Mouse (Mus musculus): ENCODE data around the gene Lpp. TPM values are rescaled to one million over a fixed set of nuclear protein-coding genes. Genes with fewer than 3 reads are reported as not detected.

The Lpp gene
- polyA plus RNA-seq, 1 experiment from 2014 or later: 14.4 TPM

DNA sequence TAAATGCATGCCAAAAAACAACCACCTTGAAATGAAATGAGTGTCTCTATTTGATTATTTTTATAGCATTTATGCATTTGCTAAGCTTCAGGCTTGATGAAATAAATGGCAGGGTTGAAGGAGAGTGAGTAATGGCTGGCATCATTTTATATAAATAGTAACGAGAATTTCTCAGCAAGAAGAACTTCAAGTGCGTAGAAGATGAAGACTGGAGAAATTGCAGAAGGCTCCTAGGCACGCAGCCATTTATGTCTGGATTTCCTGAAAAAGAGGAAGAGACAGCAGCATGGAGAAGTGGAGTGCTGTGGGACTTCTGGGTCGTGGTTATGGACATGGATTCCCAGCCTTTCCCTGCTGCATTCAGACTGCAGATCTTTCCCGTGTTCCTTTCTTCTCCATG is 259.7 kb downstream of the Lpp start:
- ATAC-seq (ENCODE audit: low FRiP score) (no peak), DNase-seq (ENCODE audit: low spot score, missing footprints) (peak; percentile 44)
- H3K4me1 ChIP-seq (ENCODE audit: control insufficient read depth, insufficient read depth, low read length): no peaks in the 10 kb centered on the region
- no peaks in the 10 kb centered on the region for H3K9me3 ChIP-seq (ENCODE audit: control insufficient read depth, low read length)
- no peaks in the 10 kb centered on the region for H3K36me3 ChIP-seq (ENCODE audit: control insufficient read depth, insufficient read depth, low read length)
- WGBS: 87% methylated on average over 5 of the region's 5 CpGs
- H3K9ac ChIP-seq (ENCODE audit: low read length): no peak overlapping the region
- no peak overlapping the region for H3K4me3 ChIP-seq (ENCODE audit: low read depth, low read length)
- 0 out of 2 replicates have a peak, but pooled peaks cover 3% of the 10 kb centered on the region for H3K27me3 ChIP-seq (ENCODE audit: control insufficient read depth, insufficient read depth, low read length)
- no peak overlapping the region for H3K27ac ChIP-seq (ENCODE audit: low read depth, low read length)
- H3K4me2 ChIP-seq: no peak overlapping the region

DNA sequence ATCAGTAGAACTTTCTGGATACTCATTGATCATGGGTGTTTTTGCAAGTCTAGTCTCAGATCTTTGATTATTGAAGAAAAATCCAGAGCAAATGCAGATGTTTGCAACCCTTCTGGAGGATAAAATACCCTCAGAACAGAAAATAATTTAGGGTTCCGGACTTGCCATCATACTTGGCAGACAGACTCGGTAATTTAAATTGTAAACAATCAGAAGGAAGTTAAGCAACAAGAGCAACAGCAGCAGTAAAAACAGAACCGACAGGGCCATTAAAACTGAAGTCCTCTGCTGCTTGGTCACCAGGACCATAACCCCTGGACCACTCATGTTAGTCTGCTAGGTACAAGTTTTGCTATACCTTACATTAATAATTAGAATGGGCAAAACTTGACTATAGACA is 261.8 kb downstream of the Lpp start:
- DNase-seq (ENCODE audit: low spot score, missing footprints): no peak
- no peaks in the 10 kb centered on the region for H3K9me3 ChIP-seq (ENCODE audit: control insufficient read depth, low read length)
- no peaks in the 10 kb centered on the region for H3K36me3 ChIP-seq (ENCODE audit: control insufficient read depth, insufficient read depth, low read length)
- no peak overlapping the region for H3K9ac ChIP-seq (ENCODE audit: low read length)
- no peak overlapping the region for H3K4me3 ChIP-seq (ENCODE audit: low read depth, low read length)
- no peak for ATAC-seq (ENCODE audit: low FRiP score)
- H3K27ac ChIP-seq (ENCODE audit: low read depth, low read length): no peak overlapping the region
- no peaks in the 10 kb centered on the region for H3K4me1 ChIP-seq (ENCODE audit: control insufficient read depth, insufficient read depth, low read length)
- H3K27me3 ChIP-seq (ENCODE audit: control insufficient read depth, insufficient read depth, low read length): 0 out of 2 replicates have a peak, but pooled peaks cover 3% of the 10 kb centered on the region
- no peak overlapping the region for H3K4me2 ChIP-seq
- 83% methylated on average over 3 of the region's 3 CpGs for WGBS

DNA sequence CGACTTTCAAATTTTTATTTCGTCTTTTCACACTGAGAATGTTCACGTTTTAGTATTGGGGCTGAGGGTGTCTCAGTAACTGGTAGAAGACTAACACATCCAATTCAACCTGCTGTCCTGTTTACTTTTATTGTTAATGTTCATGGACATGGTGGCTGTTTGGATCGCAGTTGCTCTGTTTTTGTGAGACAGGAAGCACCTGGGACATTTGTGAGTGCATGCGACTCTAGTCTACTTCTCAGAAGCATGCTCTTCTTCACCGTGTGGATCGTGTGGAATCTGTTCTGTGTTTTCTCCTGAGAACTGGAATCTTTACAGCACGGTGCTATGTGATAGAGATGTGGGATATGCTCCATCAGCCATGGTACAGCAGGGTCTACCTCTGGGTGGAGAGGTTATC is 262.7 kb downstream of the Lpp start:
- no peak overlapping the region for H3K27ac ChIP-seq (ENCODE audit: low read depth, low read length)
- no peak for ATAC-seq (ENCODE audit: low FRiP score)
- 0 out of 2 replicates have a peak, but pooled peaks cover 3% of the 10 kb centered on the region for H3K27me3 ChIP-seq (ENCODE audit: control insufficient read depth, insufficient read depth, low read length)
- no peak overlapping the region for H3K4me3 ChIP-seq (ENCODE audit: low read depth, low read length)
- no peaks in the 10 kb centered on the region for H3K4me1 ChIP-seq (ENCODE audit: control insufficient read depth, insufficient read depth, low read length)
- H3K4me2 ChIP-seq: no peak overlapping the region
- H3K36me3 ChIP-seq (ENCODE audit: control insufficient read depth, insufficient read depth, low read length): no peaks in the 10 kb centered on the region
- H3K9me3 ChIP-seq (ENCODE audit: control insufficient read depth, low read length): no peaks in the 10 kb centered on the region
- 93% methylated on average over 8 of the region's 8 CpGs for WGBS
- DNase-seq (ENCODE audit: low spot score, missing footprints): no peak
- no peak overlapping the region for H3K9ac ChIP-seq (ENCODE audit: low read length)

DNA sequence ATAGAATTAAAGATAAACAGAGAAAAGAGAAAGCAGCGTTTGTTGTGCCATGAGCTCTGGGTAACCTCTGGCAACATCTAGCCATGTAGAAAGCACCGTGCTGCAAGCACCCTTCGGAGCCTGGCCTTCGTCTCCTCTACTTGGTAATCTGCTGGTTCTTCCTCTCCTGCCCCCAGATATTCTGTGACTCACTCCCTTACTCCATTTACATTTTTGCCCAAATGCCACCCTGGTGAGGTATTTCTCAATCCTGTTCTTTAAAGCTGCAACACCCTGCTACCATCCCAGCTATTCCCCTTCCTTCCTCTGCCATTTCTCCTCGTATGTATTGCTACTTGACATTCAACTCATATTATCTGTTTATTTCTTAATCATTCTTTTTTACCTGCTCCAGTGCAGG is 263.4 kb downstream of the Lpp start:
- H3K4me1 ChIP-seq (ENCODE audit: control insufficient read depth, insufficient read depth, low read length): no peaks in the 10 kb centered on the region
- H3K9me3 ChIP-seq (ENCODE audit: control insufficient read depth, low read length): no peaks in the 10 kb centered on the region
- no peaks in the 10 kb centered on the region for H3K27me3 ChIP-seq (ENCODE audit: control insufficient read depth, insufficient read depth, low read length)
- no peak overlapping the region for H3K27ac ChIP-seq (ENCODE audit: low read depth, low read length)
- no peak overlapping the region for H3K4me3 ChIP-seq (ENCODE audit: low read depth, low read length)
- ATAC-seq (ENCODE audit: low FRiP score) (no peak), DNase-seq (ENCODE audit: low spot score, missing footprints) (no peak)
- WGBS: 93% methylated on average over 5 of the region's 5 CpGs
- H3K36me3 ChIP-seq (ENCODE audit: control insufficient read depth, insufficient read depth, low read length): no peaks in the 10 kb centered on the region
- no peak overlapping the region for H3K9ac ChIP-seq (ENCODE audit: low read length)
- H3K4me2 ChIP-seq: no peak overlapping the region

DNA sequence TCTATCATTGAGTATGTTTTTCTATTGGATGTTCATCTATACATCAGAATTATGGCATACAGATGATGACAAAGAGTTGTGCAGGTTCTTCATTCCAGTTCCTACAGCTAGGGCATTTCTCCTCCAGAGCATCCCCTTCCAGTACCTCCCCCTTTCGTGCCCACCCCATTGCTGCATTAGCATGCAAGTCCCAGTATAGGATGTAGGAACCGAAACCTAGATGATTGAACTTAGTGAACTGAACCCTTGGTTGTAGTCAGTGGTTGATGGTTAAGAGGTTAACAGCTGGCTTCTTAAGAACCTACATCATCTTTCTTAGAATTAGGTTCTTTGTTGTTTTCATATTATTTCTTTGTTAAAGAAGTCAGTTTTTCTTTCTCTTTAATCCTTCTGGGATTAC is 265.7 kb downstream of the Lpp start:
- no peak overlapping the region for H3K27ac ChIP-seq (ENCODE audit: low read depth, low read length)
- DNase-seq (ENCODE audit: low spot score, missing footprints): no peak
- H3K4me3 ChIP-seq (ENCODE audit: low read depth, low read length): no peak overlapping the region
- no peaks in the 10 kb centered on the region for H3K9me3 ChIP-seq (ENCODE audit: control insufficient read depth, low read length)
- WGBS: 87% methylated on average over 2 of the region's 2 CpGs
- H3K4me2 ChIP-seq: no peak overlapping the region
- no peaks in the 10 kb centered on the region for H3K36me3 ChIP-seq (ENCODE audit: control insufficient read depth, insufficient read depth, low read length)
- no peak overlapping the region for H3K9ac ChIP-seq (ENCODE audit: low read length)
- no peak for ATAC-seq (ENCODE audit: low FRiP score)
- no peaks in the 10 kb centered on the region for H3K4me1 ChIP-seq (ENCODE audit: control insufficient read depth, insufficient read depth, low read length)
- no peaks in the 10 kb centered on the region for H3K27me3 ChIP-seq (ENCODE audit: control insufficient read depth, insufficient read depth, low read length)

DNA sequence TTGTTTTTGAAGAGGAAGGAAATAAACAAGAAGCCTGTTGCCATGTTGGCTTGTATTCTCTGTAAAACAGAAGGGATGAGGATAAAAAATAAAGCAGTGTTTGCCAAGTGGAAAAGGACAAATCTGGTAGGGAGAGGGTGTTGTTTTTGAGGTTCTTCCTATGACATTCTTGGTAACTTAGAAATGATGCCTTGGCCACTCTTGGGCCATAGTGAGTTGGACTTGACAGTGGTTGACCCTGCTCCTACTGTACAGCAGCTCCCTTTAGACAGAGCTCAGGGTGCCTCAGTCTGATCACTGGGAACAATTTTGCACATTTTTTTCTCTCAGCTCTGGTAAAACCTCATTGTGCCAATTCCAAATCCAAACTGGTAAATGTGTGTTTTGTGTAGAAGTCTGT is 270.8 kb downstream of the Lpp start:
- no peaks in the 10 kb centered on the region for H3K9me3 ChIP-seq (ENCODE audit: control insufficient read depth, low read length)
- DNase-seq (ENCODE audit: low spot score, missing footprints) (no peak), ATAC-seq (ENCODE audit: low FRiP score) (no peak)
- H3K27ac ChIP-seq (ENCODE audit: low read depth, low read length): no peak overlapping the region
- no peak overlapping the region for H3K9ac ChIP-seq (ENCODE audit: low read length)
- no peak overlapping the region for H3K4me3 ChIP-seq (ENCODE audit: low read depth, low read length)
- H3K4me2 ChIP-seq: no peak overlapping the region
- no peaks in the 10 kb centered on the region for H3K27me3 ChIP-seq (ENCODE audit: control insufficient read depth, insufficient read depth, low read length)
- H3K4me1 ChIP-seq (ENCODE audit: control insufficient read depth, insufficient read depth, low read length): no peaks in the 10 kb centered on the region
- no peaks in the 10 kb centered on the region for H3K36me3 ChIP-seq (ENCODE audit: control insufficient read depth, insufficient read depth, low read length)

DNA sequence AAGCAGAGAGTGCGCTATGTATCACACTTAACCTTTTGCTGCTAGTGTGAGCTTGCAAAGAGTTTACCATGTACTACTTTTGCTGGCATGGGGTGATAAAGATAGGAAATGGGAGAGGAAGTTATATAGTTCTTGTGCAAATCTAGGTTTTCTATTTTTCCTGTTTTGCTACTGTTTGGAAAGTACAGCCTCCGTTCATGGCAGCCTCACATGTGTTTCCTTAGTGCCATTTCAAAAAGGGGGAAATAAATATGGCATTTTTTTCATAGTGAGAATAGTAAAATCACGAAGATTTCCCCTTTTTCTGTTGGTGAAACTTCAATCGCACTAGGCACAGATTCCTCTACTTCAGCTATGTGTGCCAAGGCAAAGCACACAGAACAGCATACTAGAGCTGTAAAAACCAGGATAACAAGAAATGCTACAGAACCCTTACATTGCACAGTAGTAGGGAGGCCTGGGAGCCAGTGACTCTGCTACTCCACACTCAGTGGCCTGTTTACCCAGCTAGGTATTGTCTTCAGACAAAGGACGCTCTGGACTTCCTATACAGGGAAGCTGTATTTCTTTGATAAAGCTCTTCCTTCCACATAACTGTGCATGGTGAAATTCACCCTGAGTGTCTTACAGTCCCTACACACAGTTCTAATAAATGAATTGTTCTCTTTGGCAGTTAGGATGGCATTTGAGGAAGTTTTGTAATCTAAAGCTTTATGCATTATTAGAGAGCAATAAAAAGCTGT is 276.6 kb downstream of the Lpp start:
- no peak overlapping the region; the same call in 1 of the 2 replicates for H3K9ac ChIP-seq (ENCODE audit: low read length)
- H3K4me1 ChIP-seq (ENCODE audit: control insufficient read depth, insufficient read depth, low read length): no peaks in the 10 kb centered on the region
- WGBS: 85% methylated on average over 5 of the region's 5 CpGs
- no peaks in the 10 kb centered on the region for H3K9me3 ChIP-seq (ENCODE audit: control insufficient read depth, low read length)
- no peaks in the 10 kb centered on the region for H3K27me3 ChIP-seq (ENCODE audit: control insufficient read depth, insufficient read depth, low read length)
- no peak overlapping the region for H3K4me2 ChIP-seq
- DNase-seq (ENCODE audit: low spot score, missing footprints) (no peak), ATAC-seq (ENCODE audit: low FRiP score) (no peak)
- no peak overlapping the region for H3K4me3 ChIP-seq (ENCODE audit: low read depth, low read length)
- no peak overlapping the region for H3K27ac ChIP-seq (ENCODE audit: low read depth, low read length)
- no peaks in the 10 kb centered on the region for H3K36me3 ChIP-seq (ENCODE audit: control insufficient read depth, insufficient read depth, low read length)

DNA sequence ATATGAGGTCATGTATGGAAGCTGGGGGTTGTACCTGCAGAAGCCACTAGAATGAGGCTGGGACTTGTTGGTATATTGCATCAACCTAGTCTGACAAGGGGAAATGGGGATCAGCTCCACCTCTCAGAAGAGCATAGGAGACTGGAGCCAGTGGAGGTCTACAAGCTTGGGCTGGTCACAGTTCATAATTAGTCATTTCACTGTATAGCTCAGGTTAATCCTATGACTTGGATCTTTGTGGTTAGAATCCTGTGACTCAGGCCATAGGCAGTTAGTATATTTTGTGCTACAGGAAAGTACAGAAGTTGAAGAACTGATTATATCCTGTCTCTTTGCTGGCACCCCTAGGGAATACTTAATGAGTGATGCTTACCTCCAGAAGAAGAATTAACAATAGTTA is 285.6 kb downstream of the Lpp start:
- no peak for DNase-seq (ENCODE audit: low spot score, missing footprints)
- H3K4me1 ChIP-seq (ENCODE audit: control insufficient read depth, insufficient read depth, low read length): no peaks in the 10 kb centered on the region
- H3K9me3 ChIP-seq (ENCODE audit: control insufficient read depth, low read length): no peaks in the 10 kb centered on the region
- no peaks in the 10 kb centered on the region for H3K27me3 ChIP-seq (ENCODE audit: control insufficient read depth, insufficient read depth, low read length)
- H3K27ac ChIP-seq (ENCODE audit: low read depth, low read length): no peak overlapping the region
- no peak overlapping the region for H3K4me2 ChIP-seq
- no peak for ATAC-seq (ENCODE audit: low FRiP score)
- no peaks in the 10 kb centered on the region for H3K36me3 ChIP-seq (ENCODE audit: control insufficient read depth, insufficient read depth, low read length)
- no peak overlapping the region for H3K4me3 ChIP-seq (ENCODE audit: low read depth, low read length)
- H3K9ac ChIP-seq (ENCODE audit: low read length): no peak overlapping the region

DNA sequence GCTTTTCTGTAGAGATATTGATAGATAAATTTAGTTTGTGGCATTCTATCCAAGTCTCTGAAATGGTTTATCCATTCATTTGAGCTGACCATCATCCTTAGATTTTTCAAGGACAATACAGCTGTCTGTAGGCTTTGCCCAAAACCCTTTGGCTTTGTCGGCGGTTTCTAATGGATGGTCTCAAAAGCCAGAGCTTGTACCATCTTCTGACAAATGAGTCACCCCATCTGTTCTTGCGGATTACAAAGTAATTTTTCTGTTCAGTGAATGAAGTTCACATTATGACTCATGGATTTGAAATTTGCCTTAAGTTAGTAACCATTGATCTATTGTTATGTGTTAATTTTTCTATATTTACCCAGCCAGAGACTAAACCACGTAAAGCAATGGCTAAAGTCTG is 301.8 kb downstream of the Lpp start:
- H3K9me3 ChIP-seq (ENCODE audit: control insufficient read depth, low read length): no peaks in the 10 kb centered on the region
- no peaks in the 10 kb centered on the region for H3K36me3 ChIP-seq (ENCODE audit: control insufficient read depth, insufficient read depth, low read length)
- no peaks in the 10 kb centered on the region for H3K4me1 ChIP-seq (ENCODE audit: control insufficient read depth, insufficient read depth, low read length)
- no peak overlapping the region for H3K4me3 ChIP-seq (ENCODE audit: low read depth, low read length)
- no peak overlapping the region for H3K9ac ChIP-seq (ENCODE audit: low read length)
- H3K4me2 ChIP-seq: no peak overlapping the region
- ATAC-seq (ENCODE audit: low FRiP score) (no peak), DNase-seq (ENCODE audit: low spot score, missing footprints) (no peak)
- 93% methylated on average over 4 of the region's 4 CpGs for WGBS
- H3K27me3 ChIP-seq (ENCODE audit: control insufficient read depth, insufficient read depth, low read length): no peaks in the 10 kb centered on the region
- H3K27ac ChIP-seq (ENCODE audit: low read depth, low read length): no peak overlapping the region

Measured in midbrain, embryonic 11.5 days (tissue).